Mouse (Mus musculus): ENCODE measurements around the gene Skp2.

The Skp2 gene

DNA sequence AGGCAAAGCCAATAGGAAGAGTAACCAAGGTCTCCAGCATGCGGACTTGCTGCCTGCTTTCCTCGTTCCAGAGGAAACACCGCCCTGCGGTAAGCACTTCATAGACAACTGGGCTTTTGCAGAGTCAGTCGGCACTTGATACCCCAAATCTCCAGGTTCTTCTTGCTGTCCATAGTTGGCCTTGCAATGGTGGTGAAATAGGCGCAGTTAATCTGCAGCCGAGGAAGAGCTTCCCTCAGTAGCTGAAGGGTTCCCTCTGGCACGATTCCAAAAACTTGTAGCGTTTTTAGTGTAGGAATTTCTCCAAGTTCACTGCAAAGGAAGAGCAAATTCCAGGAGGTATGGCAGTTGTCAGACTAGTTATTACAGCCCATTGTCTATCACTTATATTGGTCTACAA lies 41.7 kb downstream of the Skp2 start:
- DNase-seq (ENCODE audit: low spot score): no peak

DNA sequence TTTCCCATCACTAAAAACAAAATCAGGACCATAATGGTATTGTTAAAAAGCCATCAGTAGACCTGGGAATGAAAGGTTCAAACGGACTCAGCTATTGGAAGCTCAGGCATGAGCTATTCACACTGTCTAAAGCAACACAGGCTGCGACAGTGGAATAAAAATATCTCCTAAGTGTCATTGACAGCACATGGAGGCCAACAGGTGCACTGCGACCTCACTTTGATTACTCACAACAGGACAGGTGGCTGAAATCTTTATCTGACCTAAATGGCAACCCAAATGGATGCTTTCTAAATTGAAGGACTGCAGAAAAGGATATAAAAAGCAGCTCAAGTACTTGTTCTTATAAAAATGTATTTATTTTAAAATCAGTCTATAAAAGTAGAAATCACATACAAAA lies 43.6 kb downstream of the Skp2 start:
- DNase-seq (ENCODE audit: low spot score): no peak

DNA sequence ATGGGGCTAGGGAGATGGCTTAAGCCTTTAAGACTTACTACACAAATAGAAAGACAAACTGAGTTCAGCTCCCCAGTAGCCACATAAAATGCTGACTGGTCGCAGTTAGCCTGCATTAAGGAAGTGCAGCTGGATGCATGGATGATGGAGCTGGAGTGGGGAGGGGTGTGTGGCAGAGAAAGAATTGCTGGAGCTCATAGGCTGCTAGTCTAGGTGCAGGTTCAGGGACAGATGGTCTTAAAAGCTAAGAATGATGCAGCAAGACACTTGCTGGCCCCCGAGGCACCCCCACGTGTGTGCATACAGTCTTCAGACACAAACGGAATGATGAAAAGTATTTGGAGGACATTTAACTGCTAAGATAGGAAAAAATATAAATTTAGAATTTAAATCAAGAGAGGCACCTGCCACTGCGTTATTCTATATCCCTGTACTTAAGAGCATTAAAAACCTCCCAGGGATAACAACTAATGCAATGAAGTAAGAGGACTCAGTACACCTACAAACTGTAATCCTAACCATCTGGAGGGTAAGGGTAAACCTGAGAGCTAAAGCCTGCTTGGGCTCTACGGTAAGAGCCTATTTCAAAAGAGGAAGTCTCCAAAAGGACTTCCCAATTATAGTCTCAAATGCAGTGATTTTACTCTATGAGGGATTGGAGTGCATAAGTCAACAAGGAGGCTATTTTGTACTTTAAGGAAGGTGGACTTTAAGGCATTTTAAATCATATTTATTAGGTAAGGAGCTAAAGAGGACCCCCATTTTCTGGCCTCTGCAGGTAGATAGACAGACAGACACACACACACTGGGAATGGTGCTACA lies 44.5 kb downstream of the Skp2 start:
- no peak for DNase-seq (ENCODE audit: low spot score)

DNA sequence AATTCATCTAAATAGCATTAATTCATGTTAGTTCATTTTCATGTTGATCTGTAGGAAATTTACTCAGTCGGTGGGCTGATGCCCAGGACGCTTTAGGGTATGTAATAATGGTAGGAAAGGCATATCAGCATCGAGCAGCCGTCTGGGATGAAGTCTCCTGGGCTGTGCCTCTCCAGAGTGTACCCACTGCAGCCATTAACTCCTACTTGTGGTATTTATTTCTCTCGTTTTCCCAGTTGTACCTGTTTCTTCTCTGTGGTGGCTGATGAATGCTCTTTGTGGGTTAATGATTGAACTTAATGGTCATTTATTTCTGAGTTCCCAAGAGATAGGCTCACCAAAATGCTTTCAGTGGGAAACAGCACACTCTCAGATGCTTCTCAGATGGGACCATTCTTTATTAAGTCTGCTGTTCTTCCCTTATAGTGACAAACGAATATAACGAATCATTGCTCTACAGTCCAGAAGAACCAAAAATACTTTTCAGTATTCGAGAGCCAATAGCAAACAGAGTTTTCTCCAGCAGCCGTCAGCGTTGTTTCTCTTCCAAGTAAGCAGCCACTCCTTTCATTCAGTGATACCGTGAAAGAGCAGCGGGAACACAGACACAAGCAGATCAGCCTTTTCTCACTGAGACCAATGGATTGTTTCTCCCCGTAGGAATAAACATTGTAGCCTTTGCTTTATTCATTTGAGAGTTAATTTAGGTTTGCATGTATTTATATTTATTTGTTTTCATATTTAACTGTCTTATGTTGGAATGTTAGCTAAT lies 48.7 kb downstream of the Skp2 start:
- DNase-seq (ENCODE audit: low spot score): no peak

DNA sequence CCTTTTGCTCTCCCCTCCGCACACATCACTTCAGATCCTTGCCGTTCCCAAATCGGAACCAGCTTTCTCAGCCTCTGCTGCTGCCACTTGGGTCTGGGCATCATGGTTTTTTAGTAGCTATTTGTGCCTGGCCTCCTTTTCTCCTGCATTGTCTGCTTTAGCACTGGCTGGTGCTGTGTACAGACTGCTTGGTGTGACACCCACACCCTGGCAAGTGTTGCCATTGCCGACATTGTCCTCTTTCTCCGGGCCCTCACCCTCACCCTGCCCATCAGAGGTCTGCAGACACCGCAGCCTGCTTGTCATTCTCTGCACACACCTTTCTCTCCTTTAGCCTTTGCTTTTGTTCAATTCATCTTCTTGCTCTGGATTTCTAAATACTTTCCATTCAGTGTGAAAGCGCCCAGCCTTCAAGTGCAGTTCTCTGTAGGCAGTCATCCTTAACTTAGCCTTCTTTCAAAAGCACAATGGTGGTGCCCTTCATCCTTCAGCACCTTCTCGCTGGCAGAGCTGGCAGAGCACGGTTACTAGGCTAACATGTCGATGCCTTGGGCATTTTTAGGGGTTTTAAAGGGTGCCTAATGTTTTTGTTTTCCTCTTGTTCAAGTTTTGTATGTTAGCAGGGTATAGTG lies 54.7 kb downstream of the Skp2 start:
- DNase-seq (ENCODE audit: low spot score): no peak

DNA sequence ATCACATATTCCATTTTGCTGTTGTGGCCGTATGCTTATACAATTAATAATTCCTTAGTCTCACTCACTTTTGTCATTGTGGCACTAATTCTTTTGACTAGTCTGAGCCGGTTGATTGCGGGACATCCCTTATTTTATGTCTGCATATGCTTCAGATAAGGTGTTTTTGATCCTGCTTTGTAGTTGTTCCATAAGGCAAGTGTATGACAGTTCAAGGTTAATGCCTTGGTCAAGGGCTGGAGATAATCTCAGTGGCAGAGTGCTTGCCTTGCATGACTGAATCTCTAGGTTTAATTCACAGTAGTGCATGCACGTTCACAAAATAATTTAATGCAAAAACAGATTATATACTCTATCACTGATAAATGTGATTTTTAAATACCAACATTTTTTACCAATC lies 58.4 kb downstream of the Skp2 start:
- no peak for DNase-seq (ENCODE audit: low spot score)

DNA sequence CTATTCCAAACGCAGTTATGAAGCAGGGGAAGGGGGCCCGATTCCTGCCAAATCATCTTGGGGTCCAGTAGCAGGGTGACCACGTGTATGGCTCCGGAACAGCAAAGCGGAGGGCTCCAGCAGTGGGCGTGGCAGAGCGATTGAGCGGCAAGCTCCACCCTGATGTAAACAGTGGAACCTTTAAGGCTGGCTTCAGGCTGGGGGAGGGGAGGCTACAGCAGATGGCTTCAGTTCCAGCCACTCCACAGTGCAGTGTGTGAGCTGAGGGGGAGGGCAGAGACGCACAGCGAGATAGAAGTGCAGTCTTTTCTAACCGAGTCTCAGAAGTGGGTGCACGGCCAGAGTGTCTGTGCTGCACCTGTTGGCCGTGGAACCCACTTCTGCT lies 60.9 kb downstream of the Skp2 start:
- DNase-seq (ENCODE audit: low spot score): no peak

DNA sequence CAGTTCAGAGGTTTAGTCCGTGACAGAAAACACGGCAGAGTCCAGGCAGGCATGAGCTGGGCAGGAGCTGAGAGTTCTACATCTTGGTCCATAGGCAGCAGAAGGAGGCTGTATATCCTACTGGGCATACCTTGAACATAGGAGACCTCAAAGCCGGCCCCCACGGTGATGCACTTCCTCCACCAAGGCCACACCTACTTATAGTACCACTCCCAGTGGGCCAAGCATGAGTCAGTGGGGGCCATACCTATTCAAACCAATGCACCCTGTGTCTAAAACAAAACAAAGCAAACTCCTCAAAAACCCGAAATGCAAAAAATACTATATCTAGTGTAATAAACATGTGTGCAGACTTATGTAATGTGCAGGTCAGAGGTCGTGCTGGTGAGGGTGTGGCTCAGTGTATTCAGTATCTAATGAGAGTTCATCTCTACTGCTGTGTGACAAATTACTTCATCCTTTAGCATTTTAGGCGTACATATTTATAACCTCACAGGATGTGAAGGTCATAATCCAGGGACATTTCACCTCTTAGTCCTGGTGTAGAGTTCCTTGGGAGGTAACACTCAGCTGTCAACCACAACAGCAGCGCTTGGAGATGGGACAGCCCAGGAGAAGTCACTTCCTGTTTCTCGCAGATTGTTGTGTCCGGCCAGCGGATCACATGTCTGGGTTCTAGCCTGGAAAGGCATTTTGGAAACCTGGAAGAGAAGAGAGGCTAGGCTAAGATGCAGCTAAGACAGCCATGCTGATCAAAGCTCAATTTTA lies 61.4 kb downstream of the Skp2 start:
- no peak for DNase-seq (ENCODE audit: low spot score)

DNA sequence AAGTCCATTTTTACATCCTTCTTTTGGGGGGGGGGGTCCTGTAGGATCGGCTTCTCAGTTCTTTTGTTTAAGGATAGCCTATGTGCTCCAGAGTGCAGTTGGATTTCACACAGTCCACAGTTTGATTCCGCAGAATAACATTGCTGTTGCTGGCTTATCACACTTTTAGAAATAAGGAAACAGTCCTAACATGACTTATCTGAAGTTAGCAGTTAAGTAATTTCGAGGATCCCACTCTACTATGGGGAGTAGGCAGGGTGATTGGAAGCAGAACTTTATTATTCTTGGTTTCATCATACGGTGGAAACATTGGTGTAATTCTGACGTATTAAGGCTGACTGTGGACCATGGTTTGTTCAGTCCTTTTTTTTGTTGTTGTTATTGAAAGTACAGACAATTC lies 64.6 kb downstream of the Skp2 start:
- no peak for DNase-seq (ENCODE audit: low spot score)

DNA sequence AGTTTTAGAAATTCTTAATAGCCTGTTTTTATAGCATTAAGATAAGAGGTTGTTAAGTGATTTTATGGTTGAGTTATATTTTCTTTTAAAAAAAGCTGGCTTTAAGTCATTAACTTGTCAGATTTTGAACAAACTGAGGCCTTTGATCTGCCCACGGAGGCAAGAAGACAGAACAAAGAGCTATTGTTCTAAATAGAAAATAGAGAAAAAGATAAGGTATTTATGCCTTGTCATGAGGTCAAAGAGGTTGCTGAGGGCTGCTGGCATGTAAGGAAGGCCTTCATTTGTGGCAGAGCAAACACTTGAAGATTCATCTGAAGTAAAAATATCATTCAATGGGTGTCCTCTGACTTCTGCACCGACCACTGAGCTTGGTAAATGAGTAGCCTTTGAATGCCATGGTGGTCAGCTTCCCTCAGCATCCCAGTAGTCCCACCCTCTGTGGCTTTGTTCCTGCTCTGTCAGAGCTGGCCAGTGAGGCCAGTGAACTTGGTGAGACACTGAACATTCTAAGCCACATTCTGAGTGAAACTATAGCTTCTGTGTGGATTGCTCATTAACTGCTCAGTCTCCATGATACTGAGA lies 66.0 kb downstream of the Skp2 start:
- DNase-seq (ENCODE audit: low spot score): no peak

DNA sequence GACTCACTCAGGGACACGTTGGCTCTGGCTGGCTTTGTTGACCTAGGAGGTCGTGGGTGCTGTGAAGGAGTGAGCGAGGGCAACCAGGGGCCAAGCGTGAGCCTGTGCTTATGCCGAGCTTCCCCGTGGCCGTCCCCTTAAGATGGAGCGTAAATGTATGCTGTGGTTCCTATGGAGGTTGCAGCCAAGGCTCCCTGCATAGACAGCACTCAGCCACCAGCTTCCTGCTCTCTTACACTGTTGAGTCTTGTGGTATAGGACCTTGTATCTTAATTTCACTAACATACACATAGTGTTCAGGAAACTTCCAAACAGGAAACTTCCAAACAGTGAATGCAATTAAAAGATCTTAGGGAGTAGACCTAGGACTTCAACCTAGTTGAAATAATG lies 66.5 kb downstream of the Skp2 start:
- DNase-seq (ENCODE audit: low spot score): no peak

DNA sequence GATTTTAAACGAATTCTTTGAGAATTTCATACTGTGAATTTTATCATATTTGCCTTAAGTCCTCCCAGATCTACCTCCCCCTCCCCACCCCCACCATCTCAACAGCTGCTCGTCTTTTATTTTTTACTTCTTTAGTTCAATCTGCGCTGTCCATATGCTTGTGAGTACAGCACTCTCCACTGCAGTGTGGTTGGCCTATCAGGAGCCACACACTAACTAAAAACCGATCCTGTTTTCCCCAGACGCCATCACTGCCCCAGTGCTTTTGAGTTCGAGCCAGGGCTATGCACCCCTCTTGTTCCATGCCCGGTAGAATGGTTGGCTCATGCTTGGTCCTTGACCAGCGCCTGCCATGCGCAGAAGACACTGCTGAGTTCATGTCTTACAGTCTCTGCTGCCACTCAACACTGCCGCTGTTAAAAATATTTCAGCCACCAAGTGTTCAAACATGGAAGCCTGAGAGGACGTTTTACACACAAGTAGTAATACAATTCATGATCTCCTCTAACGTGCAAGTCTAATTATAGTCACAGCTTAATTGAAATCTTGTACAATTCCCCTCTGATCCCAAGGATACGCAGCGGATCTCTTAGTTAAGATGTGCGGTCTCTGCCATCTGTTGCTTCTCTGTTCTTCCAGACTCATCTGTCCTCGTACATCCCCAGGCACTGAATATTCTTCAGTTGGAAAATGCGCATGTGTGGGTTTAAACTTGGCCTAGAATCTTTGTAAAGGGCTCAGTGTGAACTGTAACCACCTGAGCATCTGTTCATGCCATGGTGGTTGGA lies 67.1 kb downstream of the Skp2 start:
- DNase-seq (ENCODE audit: low spot score): no peak

DNA sequence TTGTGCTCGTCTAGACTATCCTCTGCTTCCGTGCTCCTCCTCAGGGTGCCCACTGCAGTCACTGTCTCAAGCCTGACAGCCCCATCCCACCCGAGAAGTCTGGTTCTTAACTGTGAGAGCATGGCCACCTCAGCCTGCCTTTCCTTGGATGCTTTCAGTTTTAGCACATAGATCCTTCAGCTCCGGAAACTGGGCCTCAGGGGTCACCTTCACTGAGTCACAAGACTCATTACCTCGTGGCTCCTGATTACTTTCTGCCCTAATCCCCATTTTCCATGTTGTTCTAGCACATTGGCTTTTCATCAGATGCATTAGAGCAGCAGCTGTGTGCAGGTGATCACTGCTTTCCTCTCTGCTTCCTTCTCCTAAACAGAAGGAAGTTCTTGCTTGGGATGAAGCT lies 67.8 kb downstream of the Skp2 start:
- DNase-seq (ENCODE audit: low spot score): no peak

DNA sequence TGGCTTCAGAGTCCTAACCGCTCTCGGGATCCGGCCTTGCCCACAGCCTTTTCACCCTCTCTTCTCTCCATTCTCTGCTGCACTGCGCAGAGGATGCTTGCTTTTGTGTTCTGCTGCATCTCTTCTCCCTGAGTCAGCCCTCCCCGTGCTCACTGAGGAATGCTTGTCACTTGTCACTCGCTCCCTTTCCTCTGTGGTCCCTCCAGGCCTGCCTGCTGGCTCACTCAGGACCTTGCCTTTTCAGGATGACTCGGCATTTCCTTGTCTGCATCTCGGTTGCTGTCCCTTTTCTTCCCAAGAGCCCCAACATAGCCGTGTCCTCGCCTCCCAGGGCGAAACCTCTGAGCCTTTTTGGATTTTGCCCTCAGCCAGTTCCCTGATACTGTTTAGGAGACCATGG lies 68.4 kb downstream of the Skp2 start:
- DNase-seq (ENCODE audit: low spot score): no peak

DNA sequence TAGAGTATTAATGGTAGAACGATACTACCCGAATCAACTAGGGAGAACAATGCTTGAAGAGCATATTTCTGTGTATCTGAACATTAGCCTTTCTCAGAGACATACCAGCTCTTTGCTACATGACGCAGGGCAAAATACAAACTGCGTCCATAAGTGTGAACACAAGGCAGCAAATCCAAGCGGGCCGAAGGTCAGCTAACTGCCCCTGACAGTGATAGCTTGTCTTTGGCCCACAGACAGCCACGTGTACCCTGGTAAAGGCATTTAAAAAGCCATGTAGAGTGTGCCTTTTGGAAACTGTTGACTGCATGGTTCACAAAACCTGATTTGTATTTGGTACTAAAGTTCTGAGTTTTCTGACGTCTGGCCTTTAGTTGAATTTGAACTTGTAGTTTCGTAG lies 72.5 kb downstream of the Skp2 start:
- DNase-seq (ENCODE audit: low spot score): no peak

DNA sequence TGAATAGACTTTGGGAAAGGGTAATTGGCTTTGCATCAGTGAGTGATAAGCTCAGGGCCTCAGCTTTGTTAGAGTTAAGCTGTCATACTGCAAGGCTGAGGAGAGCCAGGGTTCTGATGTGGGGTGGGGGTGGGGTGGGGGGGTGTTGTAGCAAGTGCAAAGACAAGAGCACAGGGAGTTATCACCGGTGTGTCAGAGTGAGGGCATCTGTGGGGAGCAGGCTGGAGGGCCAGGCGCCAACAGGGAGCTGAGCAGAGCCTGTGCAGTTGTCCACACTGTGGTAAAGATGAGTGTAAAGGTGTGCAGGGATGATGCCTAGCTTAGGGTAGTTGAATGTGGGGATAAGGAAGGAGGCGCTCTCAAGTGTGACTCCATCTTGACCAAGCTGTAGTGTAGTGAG lies 73.9 kb downstream of the Skp2 start:
- no peak for DNase-seq (ENCODE audit: low spot score)

DNA sequence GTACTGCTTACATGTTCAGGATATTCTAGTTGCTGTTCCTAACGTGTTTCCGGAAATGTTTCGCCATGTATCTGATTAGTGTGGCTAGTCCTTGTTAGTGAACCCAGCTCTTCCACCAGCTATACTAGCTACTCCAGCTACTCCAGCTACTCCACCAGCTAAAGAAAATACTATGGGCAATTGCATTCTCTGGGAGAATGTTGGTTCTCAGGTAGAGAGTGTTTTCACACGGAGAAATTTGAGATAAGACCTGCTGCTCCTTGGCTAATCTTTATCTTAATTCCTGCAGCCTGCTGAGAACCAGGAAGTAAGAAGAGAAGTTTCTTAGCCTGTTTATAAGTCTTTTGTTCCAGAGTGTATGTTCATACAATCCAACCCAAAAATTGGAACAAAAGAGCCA lies 75.0 kb downstream of the Skp2 start:
- DNase-seq (ENCODE audit: low spot score): no peak

DNA sequence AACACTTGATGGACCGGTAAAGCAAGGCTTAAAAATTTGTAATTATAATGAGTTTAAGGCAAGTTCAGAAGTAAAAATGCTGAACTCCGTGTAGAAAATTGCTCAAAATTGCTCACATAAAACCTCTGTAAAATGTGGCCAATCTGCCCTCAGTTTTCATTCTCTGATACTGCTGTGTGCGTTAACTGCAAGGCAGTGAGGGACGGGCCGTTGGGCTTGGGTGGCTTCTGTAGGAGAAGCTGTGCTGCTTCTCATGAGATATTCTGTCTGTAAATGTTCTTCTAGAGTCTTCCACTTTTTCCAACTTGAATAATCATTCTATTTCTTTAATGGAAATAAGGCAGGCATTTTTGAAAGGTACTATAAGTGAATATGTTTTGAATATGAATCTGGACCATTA lies 75.6 kb downstream of the Skp2 start:
- no peak for DNase-seq (ENCODE audit: low spot score)

DNA sequence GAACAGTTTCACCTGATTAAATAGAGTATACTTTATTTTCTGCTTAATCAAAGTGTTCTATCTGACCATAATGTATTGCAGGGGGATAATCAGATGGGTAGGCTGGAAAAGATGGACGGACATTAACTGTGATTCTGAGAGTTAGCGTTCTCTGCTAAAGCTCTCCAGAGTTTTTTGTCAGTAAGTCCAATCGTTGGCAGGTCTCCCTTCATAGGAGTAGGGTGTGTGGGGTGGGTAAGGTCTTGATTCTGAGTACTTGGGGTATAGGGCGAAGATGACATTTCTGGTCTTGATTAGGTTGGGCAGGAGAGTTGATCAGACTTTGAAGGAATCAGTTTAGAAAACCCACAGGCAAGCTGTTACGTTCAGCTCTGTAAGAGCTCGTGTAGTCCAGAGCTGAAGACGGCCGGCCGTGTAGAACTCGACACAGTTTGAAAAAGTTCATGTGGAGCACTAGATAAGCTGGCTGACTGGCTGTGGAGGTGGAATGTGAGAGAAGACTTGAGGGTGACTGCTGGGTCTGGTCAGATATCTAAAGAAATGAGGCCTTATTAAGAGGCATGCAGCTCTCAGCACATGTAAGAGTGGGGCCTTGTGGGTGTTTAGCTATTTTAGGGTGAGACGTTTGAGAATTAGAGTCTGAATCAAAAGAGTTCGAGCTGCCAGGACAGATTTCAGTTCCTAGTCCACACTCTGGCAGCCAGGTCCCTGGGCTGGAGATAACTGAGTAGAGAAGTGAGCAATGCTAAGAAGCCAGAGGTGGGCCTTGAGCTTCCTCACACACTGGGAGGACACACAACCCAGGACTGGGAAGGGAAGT lies 76.5 kb downstream of the Skp2 start:
- DNase-seq (ENCODE audit: low spot score): no peak

DNA sequence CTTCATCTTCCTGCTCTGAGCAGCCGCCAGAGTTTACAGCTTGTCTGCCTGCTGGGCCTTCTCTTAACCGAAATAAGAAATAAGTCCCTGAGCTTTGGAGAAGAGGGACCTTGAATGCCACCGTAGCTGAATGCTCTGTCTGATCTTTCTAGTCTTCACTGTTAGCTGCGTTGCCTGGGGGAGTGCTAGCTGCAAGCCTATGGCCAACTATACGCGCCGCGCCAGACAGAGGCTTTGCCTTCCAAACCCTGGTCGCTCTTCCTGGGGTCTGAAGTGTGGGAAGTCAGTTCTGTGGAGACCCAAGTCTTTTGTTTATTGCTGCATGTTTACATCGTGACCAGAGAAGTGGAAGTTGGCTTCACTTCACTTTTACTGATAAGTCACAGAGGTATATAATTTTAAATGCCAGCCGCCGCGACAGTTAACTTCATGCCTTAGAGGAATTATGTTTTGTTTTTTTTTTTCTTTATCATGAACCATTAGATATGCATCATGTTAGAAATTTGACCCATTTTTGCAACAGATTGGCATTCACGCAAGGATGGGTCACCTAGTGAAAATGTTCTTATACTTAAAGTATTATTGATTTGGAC lies 79.5 kb downstream of the Skp2 start:
- no peak for DNase-seq (ENCODE audit: low spot score)

All from urinary bladder, postnatal 10 days (tissue).